Mouse (Mus musculus) neural tube, embryonic 11.5 days (tissue): ENCODE measurements at regions not wholly inside any gene's neighbourhood (a gene's known extent, or its start where the extent isn't known, plus 50 kb on each side); places are given as distances from the start of the nearest gene placed in this dataset.
"Not testable (repeated sequence)": the region's sequence is repeated elsewhere in the genome, so short reads cannot be mapped to it uniquely, and the experiment has no call there.

Source experiments
- ATAC-seq: fragments of 200-750 bp; cut with Nextera tagmentation; 2 replicates; pipeline ENCODE4 v1.8.0; 2017; ENCODE audit warnings: moderate number of reproducible peaks, mild to moderate bottlenecking, moderate TSS enrichment, moderate library complexity; ENCODE audit not compliant: insufficient read depth, low FRiP score, low TSS enrichment
- DNase-seq: peaks from one replicate; pipeline ENCODE4 v3.0.0-alpha.2; 2015; ENCODE audit warnings: low spot score
- H3K27ac ChIP-seq: fragments of 300-500 bp; sonication (generic); 2 replicates; pipeline ENCODE4 v1.5.1; 2014; ENCODE audit warnings: low read depth, mild to moderate bottlenecking, low read length
- H3K27me3 ChIP-seq: fragments of 300-500 bp; sonication (generic); 2 replicates; pipeline ENCODE4 v1.6.1; 2014; ENCODE audit warnings: mild to moderate bottlenecking, low read length, mixed read lengths; ENCODE audit not compliant: control insufficient read depth, insufficient read depth
- H3K36me3 ChIP-seq: fragments of 300-500 bp; sonication (generic); 2 replicates; pipeline ENCODE4 v1.6.1; 2014; ENCODE audit warnings: mild to moderate bottlenecking, low read length, moderate library complexity, mixed read lengths; ENCODE audit not compliant: control insufficient read depth, insufficient read depth
- H3K4me1 ChIP-seq: fragments of 300-500 bp; sonication (generic); 2 replicates; pipeline ENCODE4 v1.6.1; 2014; ENCODE audit warnings: low read length, mixed read lengths; ENCODE audit not compliant: control insufficient read depth, insufficient read depth
- H3K4me2 ChIP-seq: fragments of 300-500 bp; sonication (generic); 2 replicates; pipeline ENCODE4 v1.6.1; 2014; ENCODE audit warnings: low read depth, mild to moderate bottlenecking, moderate library complexity
- H3K4me3 ChIP-seq: fragments of 300-500 bp; sonication (generic); 2 replicates; pipeline ENCODE4 v1.5.1; 2014; ENCODE audit warnings: low read depth, low read length
- H3K9ac ChIP-seq: fragments of 300-500 bp; sonication (generic); 2 replicates; pipeline ENCODE4 v1.6.1; 2014; ENCODE audit warnings: mild to moderate bottlenecking, low read length
- H3K9me3 ChIP-seq: fragments of 300-500 bp; sonication (generic); 2 replicates; pipeline ENCODE4 v1.6.1; 2016; ENCODE audit warnings: low read length; ENCODE audit not compliant: control insufficient read depth
- WGBS: fragments of 180-500 bp; shearing (Covaris S2); extraction: QIAGEN DNeasy Blood & Tissue Kit; methylation state at CpG from one replicate; pipeline ENCODE4 v1.1.7; 2014; 5-methylcytosine and 5-hydroxymethylcytosine counted together

- WGBS: 83% methylated on average over 3 of the region's 3 CpGs
- DNase-seq: no peak
- Histone ChIP-seq H3K27ac (no peak overlapping the region), H3K36me3 (no peaks in the 10 kb centered on the region), H3K4me1 (no peaks in the 10 kb centered on the region), H3K4me2 (no peak overlapping the region), H3K27me3 (no peaks in the 10 kb centered on the region), H3K9ac (no peak overlapping the region), H3K4me3 (no peak overlapping the region), H3K9me3 (no peaks in the 10 kb centered on the region)
- ATAC-seq: no peak
Measured at GRCm38 (mm10) chr13:72241919-72242318, 278.4 kb upstream of the Irx1 start.

GRCm38 (mm10) chr13:72250419-72250818 is 286.9 kb upstream of the Irx1 start:
- Histone ChIP-seq H3K4me3 (no peak overlapping the region), H3K36me3 (no peaks in the 10 kb centered on the region), H3K9ac (no peak overlapping the region), H3K4me1 (no peaks in the 10 kb centered on the region), H3K27me3 (no peaks in the 10 kb centered on the region), H3K9me3 (no peaks in the 10 kb centered on the region), H3K4me2 (no peak overlapping the region), H3K27ac (no peak overlapping the region)
- ATAC-seq: no peak
- no peak for DNase-seq

- 58% methylated on average over 13 of the region's 13 CpGs for WGBS
- not testable (repeated sequence) for H3K4me2 ChIP-seq, H3K4me1 ChIP-seq, H3K4me3 ChIP-seq, H3K27me3 ChIP-seq, DNase-seq, H3K9me3 ChIP-seq, ATAC-seq, H3K36me3 ChIP-seq, H3K9ac ChIP-seq, H3K27ac ChIP-seq
Measured at GRCm38 (mm10) chr13:72253242-72253641, 289.7 kb upstream of the Irx1 start.

- no peak for ATAC-seq
- Histone ChIP-seq H3K4me3 (no peak overlapping the region), H3K27ac (no peak overlapping the region), H3K36me3 (no peaks in the 10 kb centered on the region), H3K9ac (no peak overlapping the region), H3K27me3 (no peaks in the 10 kb centered on the region), H3K4me2 (no peak overlapping the region), H3K4me1 (no peaks in the 10 kb centered on the region), H3K9me3 (no peaks in the 10 kb centered on the region)
- no peak for DNase-seq
- 86% methylated on average over 2 of the region's 2 CpGs for WGBS
Measured at GRCm38 (mm10) chr13:72258794-72259193, 295.3 kb upstream of the Irx1 start.

GRCm38 (mm10) chr13:72264416-72264815 is 300.9 kb upstream of the Irx1 start:
- no peak overlapping the region for H3K9ac ChIP-seq
- H3K27me3 ChIP-seq: no peaks in the 10 kb centered on the region
- no peak for ATAC-seq
- no peak for DNase-seq
- H3K36me3 ChIP-seq: no peaks in the 10 kb centered on the region
- H3K4me1 ChIP-seq: no peaks in the 10 kb centered on the region
- no peaks in the 10 kb centered on the region for H3K9me3 ChIP-seq
- WGBS: 61% methylated on average over 3 of the region's 3 CpGs
- H3K27ac ChIP-seq: no peak overlapping the region
- no peak overlapping the region for H3K4me2 ChIP-seq
- H3K4me3 ChIP-seq: no peak overlapping the region

- Histone ChIP-seq H3K4me2 (no peak overlapping the region), H3K27ac (no peak overlapping the region), H3K4me1 (no peaks in the 10 kb centered on the region), H3K36me3 (no peaks in the 10 kb centered on the region), H3K9me3 (no peaks in the 10 kb centered on the region), H3K4me3 (no peak overlapping the region), H3K9ac (no peak overlapping the region), H3K27me3 (no peaks in the 10 kb centered on the region)
- DNase-seq (no peak), ATAC-seq (no peak)
- WGBS: 78% methylated on average over 7 of the region's 7 CpGs
Measured at GRCm38 (mm10) chr13:72265116-72265515, 301.6 kb upstream of the Irx1 start.

GRCm38 (mm10) chr13:72265650-72266049 is 302.1 kb upstream of the Irx1 start:
- Histone ChIP-seq H3K27me3 (no peaks in the 10 kb centered on the region), H3K4me2 (no peak overlapping the region), H3K4me3 (no peak overlapping the region), H3K36me3 (no peaks in the 10 kb centered on the region), H3K9me3 (no peaks in the 10 kb centered on the region), H3K27ac (no peak overlapping the region), H3K4me1 (no peaks in the 10 kb centered on the region), H3K9ac (no peak overlapping the region)
- WGBS: 77% methylated on average over 11 of the region's 11 CpGs
- no peak for DNase-seq
- no peak for ATAC-seq

GRCm38 (mm10) chr13:72266174-72266768 is 302.7 kb upstream of the Irx1 start:
- ATAC-seq (no peak), DNase-seq (no peak)
- WGBS: 67% methylated on average over 12 of the region's 12 CpGs
- no peaks in the 10 kb centered on the region for H3K9me3 ChIP-seq
- no peaks in the 10 kb centered on the region for H3K4me1 ChIP-seq
- H3K9ac ChIP-seq: no peak overlapping the region
- H3K27ac ChIP-seq: no peak overlapping the region
- no peaks in the 10 kb centered on the region for H3K36me3 ChIP-seq
- no peak overlapping the region for H3K4me3 ChIP-seq
- no peaks in the 10 kb centered on the region for H3K27me3 ChIP-seq
- no peak overlapping the region for H3K4me2 ChIP-seq

GRCm38 (mm10) chr13:72280343-72280742 is 316.8 kb upstream of the Irx1 start:
- H3K9ac ChIP-seq: no peak overlapping the region
- no peaks in the 10 kb centered on the region for H3K9me3 ChIP-seq
- ATAC-seq: no peak
- no peaks in the 10 kb centered on the region for H3K36me3 ChIP-seq
- DNase-seq: no peak
- no peak overlapping the region for H3K27ac ChIP-seq
- 58% methylated on average over 2 of the region's 2 CpGs for WGBS
- H3K4me3 ChIP-seq: no peak overlapping the region
- no peaks in the 10 kb centered on the region for H3K4me1 ChIP-seq
- H3K27me3 ChIP-seq: no peaks in the 10 kb centered on the region
- H3K4me2 ChIP-seq: no peak overlapping the region
